Mouse (Mus musculus): ENCODE measurements at regions not wholly inside any gene's neighbourhood (a gene's known extent, or its start where the extent isn't known, plus 50 kb on each side); places are given as distances from the start of the nearest gene placed in this dataset.

- ATAC-seq (replicated peaks; ENCODE audit: low FRiP score), result no peak
- no peaks in the 10 kb centered on the region for H3K36me3 ChIP-seq (ENCODE audit: control insufficient read depth, insufficient read depth, low read length)
- H3K4me2 ChIP-seq, result no peak overlapping the region
- DNase-seq (ENCODE audit: low spot score), result no peak
- 57% methylated on average over 4 of the region's 4 CpGs for WGBS
- H3K4me3 ChIP-seq (ENCODE audit: low read depth, low read length), result no peak overlapping the region
- no peak overlapping the region for H3K9ac ChIP-seq (ENCODE audit: low read depth, low read length)
- H3K27ac ChIP-seq (ENCODE audit: low read depth, low read length), result no peak overlapping the region
- no peaks in the 10 kb centered on the region for H3K4me1 ChIP-seq (replicated peaks; ENCODE audit: control insufficient read depth, insufficient read depth, low read length)
- no peaks in the 10 kb centered on the region for H3K9me3 ChIP-seq (ENCODE audit: control insufficient read depth, low read length)
- H3K27me3 ChIP-seq (replicated peaks; ENCODE audit: control insufficient read depth, insufficient read depth, low read length), result no peaks in the 10 kb centered on the region
These were observed 1002.8 kb upstream of the Adgrl2 start for GRCm38 (mm10) chr3:149993199-149993598.

GRCm38 (mm10) chr3:149987801-149988200 is 997.4 kb upstream of the Adgrl2 start:
- H3K4me3 ChIP-seq (ENCODE audit: low read depth, low read length), result no peak overlapping the region
- no peaks in the 10 kb centered on the region for H3K27me3 ChIP-seq (replicated peaks; ENCODE audit: control insufficient read depth, insufficient read depth, low read length)
- no peak overlapping the region for H3K27ac ChIP-seq (ENCODE audit: low read depth, low read length)
- no peaks in the 10 kb centered on the region for H3K36me3 ChIP-seq (ENCODE audit: control insufficient read depth, insufficient read depth, low read length)
- H3K9me3 ChIP-seq (ENCODE audit: control insufficient read depth, low read length), result no peaks in the 10 kb centered on the region
- 88% methylated on average over 1 of the region's 1 CpGs for WGBS
- H3K4me1 ChIP-seq (replicated peaks; ENCODE audit: control insufficient read depth, insufficient read depth, low read length), result no peaks in the 10 kb centered on the region
- no peak overlapping the region for H3K9ac ChIP-seq (ENCODE audit: low read depth, low read length)
- ATAC-seq (replicated peaks; ENCODE audit: low FRiP score) (no peak), DNase-seq (ENCODE audit: low spot score) (no peak)
- H3K4me2 ChIP-seq, result no peak overlapping the region

- no peaks in the 10 kb centered on the region for H3K9me3 ChIP-seq (ENCODE audit: control insufficient read depth, low read length)
- ATAC-seq (replicated peaks; ENCODE audit: low FRiP score) (no peak), DNase-seq (ENCODE audit: low spot score) (no peak)
- H3K27me3 ChIP-seq (replicated peaks; ENCODE audit: control insufficient read depth, insufficient read depth, low read length), result no peaks in the 10 kb centered on the region
- H3K9ac ChIP-seq (ENCODE audit: low read depth, low read length), result no peak overlapping the region
- H3K36me3 ChIP-seq (ENCODE audit: control insufficient read depth, insufficient read depth, low read length), result no peaks in the 10 kb centered on the region
- 52% methylated on average over 2 of the region's 2 CpGs for WGBS
- no peak overlapping the region for H3K4me2 ChIP-seq
- no peak overlapping the region for H3K4me3 ChIP-seq (ENCODE audit: low read depth, low read length)
- no peak overlapping the region for H3K27ac ChIP-seq (ENCODE audit: low read depth, low read length)
- H3K4me1 ChIP-seq (replicated peaks; ENCODE audit: control insufficient read depth, insufficient read depth, low read length), result no peaks in the 10 kb centered on the region
These were observed 966.6 kb upstream of the Adgrl2 start for GRCm38 (mm10) chr3:149956993-149957392.

- 85% methylated on average over 9 of the region's 9 CpGs for WGBS
- DNase-seq (ENCODE audit: low spot score) (no peak), ATAC-seq (replicated peaks; ENCODE audit: low FRiP score) (no peak)
- Histone ChIP-seq H3K9me3 (ENCODE audit: control insufficient read depth, low read length) (no peaks in the 10 kb centered on the region), H3K4me3 (ENCODE audit: low read depth, low read length) (no peak overlapping the region), H3K9ac (ENCODE audit: low read depth, low read length) (no peak overlapping the region), H3K36me3 (ENCODE audit: control insufficient read depth, insufficient read depth, low read length) (no peaks in the 10 kb centered on the region), H3K27me3 (replicated peaks; ENCODE audit: control insufficient read depth, insufficient read depth, low read length) (no peaks in the 10 kb centered on the region), H3K27ac (ENCODE audit: low read depth, low read length) (no peak overlapping the region), H3K4me1 (replicated peaks; ENCODE audit: control insufficient read depth, insufficient read depth, low read length) (no peaks in the 10 kb centered on the region), H3K4me2 (no peak overlapping the region)
These were observed 945.8 kb upstream of the Adgrl2 start for GRCm38 (mm10) chr3:149936197-149936596.

- H3K27ac ChIP-seq (ENCODE audit: low read depth, low read length), result no peak overlapping the region
- no peaks in the 10 kb centered on the region for H3K9me3 ChIP-seq (ENCODE audit: control insufficient read depth, low read length)
- no peak overlapping the region for H3K4me3 ChIP-seq (ENCODE audit: low read depth, low read length)
- H3K36me3 ChIP-seq (ENCODE audit: control insufficient read depth, insufficient read depth, low read length), result no peaks in the 10 kb centered on the region
- H3K9ac ChIP-seq (ENCODE audit: low read depth, low read length), result no peak overlapping the region
- DNase-seq (ENCODE audit: low spot score) (no peak), ATAC-seq (replicated peaks; ENCODE audit: low FRiP score) (no peak)
- no peaks in the 10 kb centered on the region for H3K27me3 ChIP-seq (replicated peaks; ENCODE audit: control insufficient read depth, insufficient read depth, low read length)
- H3K4me1 ChIP-seq (replicated peaks; ENCODE audit: control insufficient read depth, insufficient read depth, low read length), result no peaks in the 10 kb centered on the region
- H3K4me2 ChIP-seq, result no peak overlapping the region
- WGBS, result 72% methylated on average over 4 of the region's 4 CpGs
These were observed 944.5 kb upstream of the Adgrl2 start for GRCm38 (mm10) chr3:149934832-149935231.

GRCm38 (mm10) chr3:149928456-149929360 is 938.4 kb upstream of the Adgrl2 start:
- Histone ChIP-seq H3K9me3 (ENCODE audit: control insufficient read depth, low read length) (no peaks in the 10 kb centered on the region), H3K4me2 (no peak overlapping the region), H3K4me3 (ENCODE audit: low read depth, low read length) (no peak overlapping the region), H3K27ac (ENCODE audit: low read depth, low read length) (no peak overlapping the region), H3K4me1 (replicated peaks; ENCODE audit: control insufficient read depth, insufficient read depth, low read length) (no peaks in the 10 kb centered on the region), H3K27me3 (replicated peaks; ENCODE audit: control insufficient read depth, insufficient read depth, low read length) (no peaks in the 10 kb centered on the region), H3K9ac (ENCODE audit: low read depth, low read length) (no peak overlapping the region), H3K36me3 (ENCODE audit: control insufficient read depth, insufficient read depth, low read length) (no peaks in the 10 kb centered on the region)
- no peak for ATAC-seq (replicated peaks; ENCODE audit: low FRiP score)
- no peak for DNase-seq (ENCODE audit: low spot score)
- WGBS, result 75% methylated on average over 10 of the region's 10 CpGs

- DNase-seq (ENCODE audit: low spot score), result no peak
- Histone ChIP-seq H3K9ac (ENCODE audit: low read depth, low read length) (no peak overlapping the region), H3K4me3 (ENCODE audit: low read depth, low read length) (no peak overlapping the region), H3K36me3 (ENCODE audit: control insufficient read depth, insufficient read depth, low read length) (no peaks in the 10 kb centered on the region), H3K27me3 (replicated peaks; ENCODE audit: control insufficient read depth, insufficient read depth, low read length) (no peaks in the 10 kb centered on the region), H3K4me2 (no peak overlapping the region), H3K4me1 (replicated peaks; ENCODE audit: control insufficient read depth, insufficient read depth, low read length) (no peaks in the 10 kb centered on the region), H3K9me3 (ENCODE audit: control insufficient read depth, low read length) (no peaks in the 10 kb centered on the region), H3K27ac (ENCODE audit: low read depth, low read length) (no peak overlapping the region)
- ATAC-seq (replicated peaks; ENCODE audit: low FRiP score), result no peak
- WGBS, result 61% methylated on average over 2 of the region's 2 CpGs
These were observed 929.9 kb upstream of the Adgrl2 start for GRCm38 (mm10) chr3:149920206-149920605.

- no peak overlapping the region for H3K4me2 ChIP-seq
- no peak overlapping the region for H3K9ac ChIP-seq (ENCODE audit: low read depth, low read length)
- ATAC-seq (replicated peaks; ENCODE audit: low FRiP score) (no peak), DNase-seq (ENCODE audit: low spot score) (no peak)
- no peaks in the 10 kb centered on the region for H3K9me3 ChIP-seq (ENCODE audit: control insufficient read depth, low read length)
- no peaks in the 10 kb centered on the region for H3K36me3 ChIP-seq (ENCODE audit: control insufficient read depth, insufficient read depth, low read length)
- no peak overlapping the region for H3K27ac ChIP-seq (ENCODE audit: low read depth, low read length)
- 69% methylated on average over 5 of the region's 5 CpGs for WGBS
- H3K4me3 ChIP-seq (ENCODE audit: low read depth, low read length), result no peak overlapping the region
- H3K4me1 ChIP-seq (replicated peaks; ENCODE audit: control insufficient read depth, insufficient read depth, low read length), result no peaks in the 10 kb centered on the region
- H3K27me3 ChIP-seq (replicated peaks; ENCODE audit: control insufficient read depth, insufficient read depth, low read length), result no peaks in the 10 kb centered on the region
These were observed 927.8 kb upstream of the Adgrl2 start for GRCm38 (mm10) chr3:149918201-149918600.

- H3K27me3 ChIP-seq (replicated peaks; ENCODE audit: control insufficient read depth, insufficient read depth, low read length), result no peaks in the 10 kb centered on the region
- H3K9ac ChIP-seq (ENCODE audit: low read depth, low read length), result no peak overlapping the region
- no peak overlapping the region for H3K4me3 ChIP-seq (ENCODE audit: low read depth, low read length)
- no peak for ATAC-seq (replicated peaks; ENCODE audit: low FRiP score)
- no peaks in the 10 kb centered on the region for H3K9me3 ChIP-seq (ENCODE audit: control insufficient read depth, low read length)
- no peak overlapping the region for H3K4me2 ChIP-seq
- H3K4me1 ChIP-seq (replicated peaks; ENCODE audit: control insufficient read depth, insufficient read depth, low read length), result no peaks in the 10 kb centered on the region
- no peaks in the 10 kb centered on the region for H3K36me3 ChIP-seq (ENCODE audit: control insufficient read depth, insufficient read depth, low read length)
- no peak overlapping the region for H3K27ac ChIP-seq (ENCODE audit: low read depth, low read length)
- 82% methylated on average over 8 of the region's 8 CpGs for WGBS
- no peak for DNase-seq (ENCODE audit: low spot score)
These were observed 920.4 kb upstream of the Adgrl2 start for GRCm38 (mm10) chr3:149910721-149911120.
